Mouse (Mus musculus): ENCODE measurements around the gene Itga8. TPM values are rescaled to one million over a fixed set of nuclear protein-coding genes. Genes with fewer than 3 reads are reported as not detected.

The Itga8 gene
- polyA plus RNA-seq, 1 experiment from 2014 or later = 20.0 TPM

GRCm38 (mm10) chr2:12318036-12318435 lies 16.3 kb upstream of the Itga8 start:
- H3K27me3 ChIP-seq (replicated peaks; ENCODE audit: insufficient read depth, low read length) = no peaks in the 10 kb centered on the region
- peak; percentile 19 for ATAC-seq

GRCm38 (mm10) chr2:12317343-12317742 lies 15.6 kb upstream of the Itga8 start:
- no peaks in the 10 kb centered on the region for H3K9me3 ChIP-seq (ENCODE audit: low read length)
- ATAC-seq (peak; percentile 70), DNase-seq (ENCODE audit: low spot score) (peak; percentile 86)
- peak overlapping the region; percentile 65 for H3K27ac ChIP-seq (ENCODE audit: low read length)
- H3K4me1 ChIP-seq (ENCODE audit: insufficient read depth, low read depth, low read length) = no peaks in the 10 kb centered on the region
- H3K9ac ChIP-seq (replicated peaks; ENCODE audit: low read depth) = no peak overlapping the region
- no peaks in the 10 kb centered on the region for H3K27me3 ChIP-seq (replicated peaks; ENCODE audit: insufficient read depth, low read length)
- no peak overlapping the region for H3K4me3 ChIP-seq (ENCODE audit: low read depth, low read length)
- H3K4me2 ChIP-seq (replicated peaks; ENCODE audit: low read depth, low read length) = no peak overlapping the region
- no peaks in the 10 kb centered on the region for H3K36me3 ChIP-seq (ENCODE audit: insufficient read depth, low read length)
- WGBS = 43% methylated on average over 5 of the region's 5 CpGs
- no peak for TF ChIP-seq CTCF (IDR thresholded peaks at IDR 0.05)
- TF ChIP-seq EP300 (IDR thresholded peaks at IDR 0.05) = no peak

More at GRCm38 (mm10) chr2:12318036-12318435, 16.3 kb upstream of the Itga8 start:
- no peak; the same call in 1 of the 2 replicates for TF ChIP-seq EP300 (IDR thresholded peaks at IDR 0.05)
- TF ChIP-seq CTCF (IDR thresholded peaks at IDR 0.05) = no peak
- Histone ChIP-seq H3K36me3 (ENCODE audit: insufficient read depth, low read length) (no peaks in the 10 kb centered on the region), H3K4me2 (replicated peaks; ENCODE audit: low read depth, low read length) (no peak overlapping the region), H3K9me3 (ENCODE audit: low read length) (no peaks in the 10 kb centered on the region), H3K27ac (ENCODE audit: low read length) (peak overlapping the region; percentile 62), H3K9ac (replicated peaks; ENCODE audit: low read depth) (no peak overlapping the region), H3K4me3 (ENCODE audit: low read depth, low read length) (no peak overlapping the region), H3K4me1 (ENCODE audit: insufficient read depth, low read depth, low read length) (no peaks in the 10 kb centered on the region)
- WGBS = 70% methylated on average over 4 of the region's 4 CpGs
- peak; percentile 59 for DNase-seq (ENCODE audit: low spot score)

- H3K9ac ChIP-seq (replicated peaks; ENCODE audit: low read depth) = no peak overlapping the region
- DNase-seq (ENCODE audit: low spot score) = peak; percentile 90
- peak; percentile 84 for ATAC-seq
- H3K27ac ChIP-seq (ENCODE audit: low read length) = peak overlapping the region; percentile 65; the same call in 1 of the 2 replicates
- H3K4me1 ChIP-seq (ENCODE audit: insufficient read depth, low read depth, low read length) = no peaks in the 10 kb centered on the region
- no peaks in the 10 kb centered on the region for H3K9me3 ChIP-seq (ENCODE audit: low read length)
- 33% methylated on average over 7 of the region's 7 CpGs for WGBS
- no peak overlapping the region for H3K4me2 ChIP-seq (replicated peaks; ENCODE audit: low read depth, low read length)
- no peaks in the 10 kb centered on the region for H3K27me3 ChIP-seq (replicated peaks; ENCODE audit: insufficient read depth, low read length)
- no peak overlapping the region for H3K4me3 ChIP-seq (ENCODE audit: low read depth, low read length)
- H3K36me3 ChIP-seq (ENCODE audit: insufficient read depth, low read length) = no peaks in the 10 kb centered on the region
- TF ChIP-seq CTCF (IDR thresholded peaks at IDR 0.05) (no peak; the same call in 1 of the 2 replicates), EP300 (IDR thresholded peaks at IDR 0.05) (peak; percentile 86)
These were observed 14.6 kb upstream of the Itga8 start for GRCm38 (mm10) chr2:12316361-12316760.

- TF ChIP-seq CTCF (IDR thresholded peaks at IDR 0.05) (no peak), EP300 (IDR thresholded peaks at IDR 0.05) (no peak)
- 81% methylated on average over 6 of the region's 6 CpGs for WGBS
These were observed 12.3 kb upstream of the Itga8 start for GRCm38 (mm10) chr2:12314028-12314427.

GRCm38 (mm10) chr2:12308466-12308865 lies 6.7 kb upstream of the Itga8 start:
- Histone ChIP-seq H3K4me2 (replicated peaks; ENCODE audit: low read depth, low read length) (no peak overlapping the region), H3K9ac (replicated peaks; ENCODE audit: low read depth) (no peak overlapping the region), H3K27me3 (replicated peaks; ENCODE audit: insufficient read depth, low read length) (no peaks in the 10 kb centered on the region), H3K36me3 (ENCODE audit: insufficient read depth, low read length) (no peaks in the 10 kb centered on the region), H3K4me3 (ENCODE audit: low read depth, low read length) (no peak overlapping the region), H3K9me3 (ENCODE audit: low read length) (no peaks in the 10 kb centered on the region), H3K4me1 (ENCODE audit: insufficient read depth, low read depth, low read length) (no peaks in the 10 kb centered on the region), H3K27ac (ENCODE audit: low read length) (no peak overlapping the region)
- TF ChIP-seq CTCF (IDR thresholded peaks at IDR 0.05) (peak; percentile 47), EP300 (IDR thresholded peaks at IDR 0.05) (no peak)
- no peak for ATAC-seq
- DNase-seq (ENCODE audit: low spot score) = peak; percentile 65

More at GRCm38 (mm10) chr2:12314028-12314427, 12.3 kb upstream of the Itga8 start:
- Histone ChIP-seq H3K9me3 (ENCODE audit: low read length) (no peaks in the 10 kb centered on the region), H3K4me1 (ENCODE audit: insufficient read depth, low read depth, low read length) (no peaks in the 10 kb centered on the region), H3K9ac (replicated peaks; ENCODE audit: low read depth) (no peak overlapping the region), H3K27ac (ENCODE audit: low read length) (no peak overlapping the region), H3K36me3 (ENCODE audit: insufficient read depth, low read length) (no peaks in the 10 kb centered on the region), H3K4me3 (ENCODE audit: low read depth, low read length) (no peak overlapping the region), H3K4me2 (replicated peaks; ENCODE audit: low read depth, low read length) (no peak overlapping the region), H3K27me3 (replicated peaks; ENCODE audit: insufficient read depth, low read length) (no peaks in the 10 kb centered on the region)
- DNase-seq (ENCODE audit: low spot score) = no peak
- ATAC-seq = no peak

GRCm38 (mm10) chr2:12307311-12307710 lies 5.6 kb upstream of the Itga8 start:
- Histone ChIP-seq H3K4me2 (replicated peaks; ENCODE audit: low read depth, low read length) (no peak overlapping the region), H3K4me3 (ENCODE audit: low read depth, low read length) (no peak overlapping the region), H3K27me3 (replicated peaks; ENCODE audit: insufficient read depth, low read length) (no peaks in the 10 kb centered on the region), H3K9ac (replicated peaks; ENCODE audit: low read depth) (no peak overlapping the region), H3K36me3 (ENCODE audit: insufficient read depth, low read length) (no peaks in the 10 kb centered on the region), H3K4me1 (ENCODE audit: insufficient read depth, low read depth, low read length) (no peaks in the 10 kb centered on the region), H3K27ac (ENCODE audit: low read length) (no peak overlapping the region), H3K9me3 (ENCODE audit: low read length) (no peaks in the 10 kb centered on the region)
- ATAC-seq (no peak), DNase-seq (ENCODE audit: low spot score) (no peak)
- TF ChIP-seq EP300 (IDR thresholded peaks at IDR 0.05) = no peak
- no peak for TF ChIP-seq CTCF (IDR thresholded peaks at IDR 0.05)
